Mouse (Mus musculus) limb, embryonic 10.5 days (tissue): ENCODE data around the gene Neo1. TPM values are rescaled to one million over a fixed set of nuclear protein-coding genes. Genes with fewer than 3 reads are reported as not detected.

Source experiments
- DNase-seq: peaks from one replicate; pipeline ENCODE4 v3.0.0-alpha.2; 2017; ENCODE audit warnings: low spot score
- H3K27ac ChIP-seq: fragments of 300-500 bp; sonication (generic); 2 replicates; pipeline ENCODE4 v1.5.1; 2016; ENCODE audit warnings: mild to moderate bottlenecking
- H3K27me3 ChIP-seq: fragments of 300-500 bp; sonication (generic); 2 replicates; pipeline ENCODE4 v1.6.1; 2016; ENCODE audit warnings: low read depth, mild to moderate bottlenecking; ENCODE audit not compliant: poor library complexity, severe bottlenecking
- H3K36me3 ChIP-seq: fragments of 300-500 bp; sonication (generic); 2 replicates; pipeline ENCODE4 v1.6.1; 2016; ENCODE audit warnings: mild to moderate bottlenecking, moderate library complexity
- H3K4me1 ChIP-seq: fragments of 300-500 bp; sonication (generic); 2 replicates; pipeline ENCODE4 v1.6.1; 2016
- H3K4me3 ChIP-seq: fragments of 300-500 bp; sonication (generic); 2 replicates; pipeline ENCODE4 v1.5.1; 2016; ENCODE audit warnings: mild to moderate bottlenecking, moderate library complexity
- H3K9me3 ChIP-seq: fragments of 300-500 bp; sonication (generic); replicated peaks from 2 replicates; pipeline ENCODE4 v1.6.1; 2016; ENCODE audit warnings: mild to moderate bottlenecking
- WGBS: fragments of 180-500 bp; shearing (Covaris S2); methylation state at CpG from one replicate; pipeline ENCODE4 v1.1.7; 2016; 5-methylcytosine and 5-hydroxymethylcytosine counted together
- polyA plus RNA-seq: library from polyadenylated mRNA; unstranded; fragments of >200 nt; fragmentation: Nextera tagmentation; extraction: Ambion mirVana; gene quantifications from 2 replicates; pipeline ENCODE4 v1.2.1, GENCODE M21; 2016

Gene Neo1
- polyA plus RNA-seq, 1 experiment from 2014 or later = 37.2 TPM

DNA sequence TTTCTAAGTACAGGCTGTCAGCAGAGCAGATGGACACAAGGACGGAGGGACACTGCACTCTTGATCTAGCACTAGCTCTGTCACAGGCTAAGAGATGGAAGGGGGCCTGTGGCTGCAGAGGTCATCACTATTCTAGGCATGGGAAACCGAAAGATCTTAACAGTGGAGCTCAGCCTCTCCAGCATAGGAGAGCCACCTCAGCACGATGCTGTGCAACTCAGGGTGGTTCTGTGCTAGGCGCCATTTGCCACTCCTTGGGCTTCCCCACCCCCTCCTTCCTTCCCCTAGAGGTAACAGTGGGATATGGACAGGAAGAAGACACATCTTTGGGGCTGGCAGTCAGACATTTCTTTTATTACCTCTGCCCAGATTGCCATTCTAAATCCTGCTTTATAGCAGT, 161.9 kb downstream of the Neo1 start:
- H3K4me3 ChIP-seq = no peak overlapping the region
- no peak for DNase-seq
- H3K9me3 ChIP-seq = no peaks in the 10 kb centered on the region
- H3K36me3 ChIP-seq = peaks cover 62% of the 10 kb centered on the region
- H3K27me3 ChIP-seq = no peaks in the 10 kb centered on the region
- WGBS = 78% methylated on average over 4 of the region's 4 CpGs
- H3K4me1 ChIP-seq = no peaks in the 10 kb centered on the region
- H3K27ac ChIP-seq = no peak overlapping the region

DNA sequence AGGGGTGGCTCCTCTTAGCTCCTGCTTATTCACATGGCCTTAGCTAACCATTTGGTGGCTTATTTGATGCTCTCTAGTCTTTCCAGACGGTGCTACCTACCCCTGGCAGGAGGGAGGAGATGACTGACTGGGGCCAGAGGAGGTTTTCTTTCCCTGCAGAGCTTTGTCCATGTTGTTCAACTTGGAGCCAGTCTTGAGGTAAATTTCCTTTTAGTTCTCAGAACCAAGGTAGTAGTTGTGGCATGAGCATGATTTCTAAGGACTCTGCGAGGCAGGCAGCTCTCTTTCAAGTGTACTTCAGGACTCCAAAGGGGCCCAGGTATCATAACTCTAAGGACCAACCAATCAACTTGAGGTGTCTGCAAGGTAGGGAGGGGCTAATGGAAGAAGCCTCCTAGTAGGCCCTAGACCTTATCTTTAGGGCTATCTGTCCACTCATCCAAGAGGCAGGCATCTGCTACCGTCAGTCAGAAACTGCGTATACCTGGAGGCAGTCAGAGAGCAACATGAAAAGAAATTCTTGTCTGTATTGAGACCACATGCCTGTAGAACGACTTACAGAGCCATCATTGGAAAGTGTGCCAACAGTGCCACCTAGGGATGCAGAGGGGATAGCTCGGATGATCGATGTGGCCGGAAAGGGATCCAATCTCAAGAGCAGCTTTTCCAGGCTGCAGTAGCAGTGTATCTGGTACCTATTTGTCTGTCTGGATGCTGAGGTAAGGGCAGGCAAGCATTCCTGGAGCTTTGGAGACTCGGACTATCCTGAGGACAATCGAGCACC, 162.5 kb downstream of the Neo1 start:
- 49% methylated on average over 10 of the region's 10 CpGs for WGBS
- peaks cover 56% of the 10 kb centered on the region for H3K36me3 ChIP-seq
- H3K27me3 ChIP-seq = no peaks in the 10 kb centered on the region
- H3K4me3 ChIP-seq = no peak overlapping the region
- H3K9me3 ChIP-seq = no peaks in the 10 kb centered on the region
- H3K27ac ChIP-seq = no peak overlapping the region
- peak; percentile 59 for DNase-seq
- H3K4me1 ChIP-seq = no peaks in the 10 kb centered on the region

DNA sequence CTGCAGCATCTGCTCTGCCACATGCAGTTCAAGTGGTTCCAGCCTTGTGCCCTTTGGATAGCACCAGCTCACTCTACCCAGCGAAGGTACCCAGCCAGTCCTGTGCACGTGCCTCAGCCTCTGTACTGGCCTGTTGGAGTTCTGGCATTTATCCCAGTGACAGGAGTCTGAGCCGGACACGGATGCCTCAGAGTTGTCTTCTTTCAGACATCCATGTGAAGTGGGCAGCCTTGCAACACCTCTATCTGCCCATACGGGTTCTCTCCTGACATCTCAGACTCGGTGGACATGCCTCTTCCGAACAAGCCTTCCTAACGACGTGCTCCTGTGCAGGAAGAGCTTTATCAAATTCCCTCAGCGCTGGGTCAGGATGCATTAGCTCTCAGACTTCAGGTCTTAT, 165.1 kb downstream of the Neo1 start:
- Histone ChIP-seq H3K27me3 (no peaks in the 10 kb centered on the region), H3K36me3 (peaks cover 30% of the 10 kb centered on the region), H3K27ac (no peak overlapping the region), H3K4me3 (no peak overlapping the region), H3K4me1 (0 out of 2 replicates have a peak, but pooled peaks cover 3% of the 10 kb centered on the region), H3K9me3 (no peaks in the 10 kb centered on the region)
- 73% methylated on average over 10 of the region's 10 CpGs for WGBS
- DNase-seq = no peak

DNA sequence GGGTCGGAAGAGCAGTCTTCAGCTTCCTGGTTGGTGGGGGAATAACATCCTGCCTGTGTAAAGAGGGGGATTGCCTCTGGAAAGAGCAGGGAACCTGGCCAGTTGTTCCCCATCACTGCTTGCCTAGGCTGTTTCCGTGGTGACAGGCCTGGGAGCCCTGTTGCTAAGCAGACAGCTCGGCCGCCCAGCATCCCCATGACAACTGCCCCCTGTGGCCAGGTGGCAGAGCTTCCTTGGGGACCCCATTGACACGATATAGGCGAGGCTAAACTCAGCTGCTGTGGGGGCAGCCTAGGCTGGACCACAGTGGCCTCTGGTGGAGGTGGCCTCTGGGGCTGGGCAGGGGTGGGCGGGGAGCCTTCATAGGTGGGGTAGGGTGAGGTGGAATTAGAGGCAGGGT, 172.4 kb downstream of the Neo1 start:
- Histone ChIP-seq H3K9me3 (no peaks in the 10 kb centered on the region), H3K36me3 (0 out of 2 replicates have a peak, but pooled peaks cover 2% of the 10 kb centered on the region), H3K27ac (no peak overlapping the region), H3K4me3 (no peak overlapping the region), H3K4me1 (peaks cover 32% of the 10 kb centered on the region), H3K27me3 (peaks cover 18% of the 10 kb centered on the region)
- WGBS = 44% methylated on average over 7 of the region's 7 CpGs
- no peak for DNase-seq

DNA sequence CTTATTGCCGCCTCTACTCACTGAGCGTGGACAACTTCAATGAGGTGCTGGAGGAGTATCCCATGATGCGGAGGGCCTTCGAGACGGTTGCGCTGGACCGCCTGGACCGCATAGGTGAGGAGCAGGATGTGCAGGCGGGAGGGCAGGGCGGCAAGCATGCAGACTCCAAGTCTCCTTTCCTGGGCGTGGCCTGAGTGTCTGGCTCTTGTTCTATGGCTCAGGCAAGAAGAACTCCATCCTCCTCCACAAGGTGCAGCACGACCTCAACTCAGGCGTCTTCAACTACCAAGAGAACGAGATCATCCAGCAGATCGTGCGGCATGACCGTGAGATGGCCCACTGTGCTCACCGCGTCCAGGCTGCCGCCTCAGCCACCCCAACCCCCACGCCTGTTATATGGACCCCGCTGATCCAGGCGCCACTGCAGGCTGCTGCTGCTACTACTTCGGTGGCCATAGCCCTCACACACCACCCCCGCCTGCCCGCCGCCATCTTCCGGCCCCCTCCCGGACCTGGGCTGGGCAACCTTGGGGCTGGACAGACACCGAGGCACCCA, 177.1 kb downstream of the Neo1 start:
- Histone ChIP-seq H3K9me3 (no peaks in the 10 kb centered on the region), H3K36me3 (0 out of 2 replicates have a peak, but pooled peaks cover 2% of the 10 kb centered on the region), H3K27me3 (peaks cover 28% of the 10 kb centered on the region), H3K4me1 (peaks cover 48% of the 10 kb centered on the region), H3K4me3 (peak overlapping the region; percentile 49), H3K27ac (peak overlapping the region; percentile 66)
- peak; percentile 57 for DNase-seq
- WGBS = 15% methylated on average over 30 of the region's 30 CpGs

DNA sequence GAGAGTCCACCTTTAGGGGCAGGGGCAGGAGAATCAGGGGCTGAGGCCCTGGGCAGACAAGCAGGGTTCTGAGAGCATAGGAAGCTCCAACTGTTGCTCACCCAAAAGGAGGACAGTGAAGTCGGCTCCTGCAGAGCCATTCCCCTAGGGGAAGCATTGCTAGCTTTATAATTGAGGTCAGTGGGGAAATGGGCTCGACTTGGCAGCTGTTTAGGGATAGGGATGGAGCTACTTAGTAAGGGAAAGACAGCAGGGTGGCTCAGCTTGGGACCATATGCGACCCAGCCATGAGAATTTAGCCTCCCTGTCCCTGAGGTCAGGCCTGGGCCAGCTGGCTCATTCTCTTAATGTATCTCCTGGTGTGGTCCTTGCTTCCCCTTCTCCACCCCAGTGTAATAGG, 181.3 kb downstream of the Neo1 start:
- no peak overlapping the region for H3K4me3 ChIP-seq
- DNase-seq = no peak
- H3K9me3 ChIP-seq = no peaks in the 10 kb centered on the region
- no peak overlapping the region for H3K27ac ChIP-seq
- H3K36me3 ChIP-seq = 0 out of 2 replicates have a peak, but pooled peaks cover 2% of the 10 kb centered on the region
- peaks cover 20% of the 10 kb centered on the region for H3K27me3 ChIP-seq
- peaks cover 36% of the 10 kb centered on the region for H3K4me1 ChIP-seq
- 33% methylated on average over 3 of the region's 3 CpGs for WGBS

DNA sequence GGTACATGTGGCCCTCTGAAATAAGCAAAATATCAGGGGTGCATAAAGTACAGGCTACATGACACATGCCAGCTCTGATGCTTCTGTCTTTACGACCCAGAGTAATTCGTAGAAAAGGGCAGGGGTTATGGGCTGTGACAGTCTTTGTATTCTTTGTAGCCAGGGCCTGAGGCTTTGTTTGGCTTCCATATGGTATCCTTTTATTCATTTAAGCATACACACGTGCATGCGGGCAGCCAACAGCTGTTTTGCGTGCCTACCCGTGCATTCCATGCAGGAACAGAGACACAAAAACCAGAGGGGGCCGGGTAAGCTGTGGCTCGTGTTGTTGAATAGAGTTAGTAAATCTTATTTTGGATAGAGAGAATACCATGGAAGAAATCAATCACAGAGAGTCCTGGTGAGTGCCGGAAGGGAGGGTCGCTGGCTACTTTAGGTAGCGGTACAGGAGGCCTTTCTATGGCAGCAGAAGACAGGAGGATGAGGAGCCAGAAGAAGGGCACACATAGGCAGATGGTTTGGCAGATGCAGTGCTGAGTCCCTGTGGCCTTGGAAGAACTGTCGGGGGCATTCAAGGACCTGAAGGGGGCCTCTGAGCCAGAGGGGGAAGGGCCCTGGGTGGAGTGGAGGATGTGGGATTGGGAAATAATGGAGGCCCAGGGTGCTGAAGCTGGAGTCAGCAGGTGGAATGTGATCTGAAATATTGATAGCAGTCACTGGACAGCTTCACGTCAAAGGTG, 186.5 kb downstream of the Neo1 start:
- no peak overlapping the region for H3K4me3 ChIP-seq
- peaks cover 16% of the 10 kb centered on the region for H3K4me1 ChIP-seq
- H3K9me3 ChIP-seq = no peaks in the 10 kb centered on the region
- no peak overlapping the region for H3K27ac ChIP-seq
- no peaks in the 10 kb centered on the region for H3K27me3 ChIP-seq
- H3K36me3 ChIP-seq = no peaks in the 10 kb centered on the region
- no peak for DNase-seq
- 83% methylated on average over 13 of the region's 13 CpGs for WGBS

DNA sequence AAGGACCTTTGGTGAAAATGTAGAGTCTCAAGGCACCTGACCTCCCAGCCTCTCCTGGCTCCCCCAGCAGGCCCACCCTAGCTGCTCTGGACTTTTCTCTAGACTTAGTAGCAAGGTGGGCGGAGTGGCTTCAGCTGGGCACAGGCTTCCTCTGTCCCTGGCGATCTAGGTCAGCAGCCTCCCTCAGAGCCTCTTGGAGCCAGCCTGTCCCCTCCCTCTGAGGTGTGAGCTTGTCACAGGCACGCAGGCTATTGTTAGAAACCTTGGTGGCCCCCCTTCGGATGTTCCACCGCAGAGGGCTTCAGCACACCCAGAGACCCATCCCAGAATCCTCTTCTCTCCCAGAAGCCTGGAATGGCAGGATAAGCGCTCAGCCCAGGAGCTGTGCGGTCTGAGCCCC, 188.6 kb downstream of the Neo1 start:
- Histone ChIP-seq H3K27ac (no peak overlapping the region), H3K4me3 (no peak overlapping the region), H3K27me3 (no peaks in the 10 kb centered on the region), H3K36me3 (no peaks in the 10 kb centered on the region), H3K4me1 (peaks cover 6% of the 10 kb centered on the region; the same call in 1 of the 2 replicates), H3K9me3 (no peaks in the 10 kb centered on the region)
- 77% methylated on average over 7 of the region's 7 CpGs for WGBS
- DNase-seq = no peak

DNA sequence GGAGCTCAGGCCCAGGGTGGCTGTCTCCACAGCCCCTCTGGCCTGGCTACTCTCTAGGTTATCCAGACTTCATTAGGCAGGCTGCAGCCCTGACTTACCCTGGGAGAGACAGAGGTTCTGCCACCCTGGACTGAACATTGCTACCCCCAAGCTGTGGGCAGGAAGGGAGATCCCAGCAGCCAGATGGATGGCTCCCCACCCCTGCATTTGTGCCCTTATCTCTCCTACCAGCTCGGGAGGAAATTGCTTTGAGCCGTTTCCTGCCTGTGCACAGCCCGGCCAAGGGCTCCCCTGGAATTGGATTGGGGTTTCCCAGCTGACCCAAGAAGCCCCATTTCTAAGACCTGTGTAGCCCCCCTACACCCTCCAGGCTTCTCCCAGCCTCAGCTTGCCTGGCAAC, 189.2 kb downstream of the Neo1 start:
- Histone ChIP-seq H3K36me3 (no peaks in the 10 kb centered on the region), H3K9me3 (no peaks in the 10 kb centered on the region), H3K27me3 (no peaks in the 10 kb centered on the region), H3K27ac (no peak overlapping the region), H3K4me3 (no peak overlapping the region), H3K4me1 (peaks cover 6% of the 10 kb centered on the region; the same call in 1 of the 2 replicates)
- 41% methylated on average over 3 of the region's 3 CpGs for WGBS
- DNase-seq = no peak

DNA sequence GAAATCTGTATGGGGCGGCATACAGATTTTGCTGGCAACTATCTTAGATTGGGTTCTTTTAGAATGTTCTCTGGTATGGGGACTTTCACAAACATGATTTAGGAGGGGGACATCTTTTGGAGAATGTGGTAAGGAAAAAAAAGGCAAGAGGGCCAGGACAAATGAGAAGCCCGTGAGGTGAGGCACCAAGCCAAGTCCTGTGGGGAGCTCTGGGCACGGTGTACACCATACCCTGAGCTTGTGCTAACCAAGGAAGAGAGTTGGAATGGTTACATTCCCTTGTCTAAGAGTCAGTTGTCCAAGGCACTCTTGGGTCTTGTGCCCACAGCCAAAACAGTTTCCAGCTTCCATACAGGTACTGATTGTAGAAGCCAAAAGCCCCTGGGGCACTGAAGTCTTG, 191.6 kb downstream of the Neo1 start:
- Histone ChIP-seq H3K27ac (no peak overlapping the region), H3K27me3 (no peaks in the 10 kb centered on the region), H3K4me3 (no peak overlapping the region), H3K9me3 (no peaks in the 10 kb centered on the region), H3K36me3 (no peaks in the 10 kb centered on the region), H3K4me1 (peaks cover 6% of the 10 kb centered on the region; the same call in 1 of the 2 replicates)
- no peak for DNase-seq
- WGBS = 94% methylated on average over 3 of the region's 3 CpGs

DNA sequence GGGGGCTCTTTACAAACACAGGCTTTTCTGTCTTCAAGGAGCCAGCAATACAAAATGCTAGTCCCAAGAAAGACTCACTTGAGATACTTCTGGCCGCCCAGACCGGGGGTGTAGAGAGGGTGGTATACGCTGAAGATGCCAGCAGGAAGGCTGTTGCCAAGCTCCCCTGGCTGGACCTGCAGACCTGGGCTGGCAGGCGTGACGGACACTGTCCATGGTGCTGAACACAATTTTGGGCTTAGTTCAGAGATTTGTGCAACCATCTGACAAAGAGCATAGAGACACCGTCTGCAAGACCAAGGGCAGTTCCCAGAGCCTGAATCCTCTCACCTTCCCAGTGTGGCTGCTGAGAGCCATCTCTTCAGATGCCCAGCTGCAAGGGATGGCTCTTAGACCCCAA, 194.6 kb downstream of the Neo1 start:
- peak; percentile 89 for DNase-seq
- no peaks in the 10 kb centered on the region for H3K4me1 ChIP-seq
- H3K36me3 ChIP-seq = no peaks in the 10 kb centered on the region
- no peak overlapping the region for H3K4me3 ChIP-seq
- no peaks in the 10 kb centered on the region for H3K27me3 ChIP-seq
- no peak overlapping the region for H3K27ac ChIP-seq
- 26% methylated on average over 6 of the region's 6 CpGs for WGBS
- no peaks in the 10 kb centered on the region for H3K9me3 ChIP-seq

DNA sequence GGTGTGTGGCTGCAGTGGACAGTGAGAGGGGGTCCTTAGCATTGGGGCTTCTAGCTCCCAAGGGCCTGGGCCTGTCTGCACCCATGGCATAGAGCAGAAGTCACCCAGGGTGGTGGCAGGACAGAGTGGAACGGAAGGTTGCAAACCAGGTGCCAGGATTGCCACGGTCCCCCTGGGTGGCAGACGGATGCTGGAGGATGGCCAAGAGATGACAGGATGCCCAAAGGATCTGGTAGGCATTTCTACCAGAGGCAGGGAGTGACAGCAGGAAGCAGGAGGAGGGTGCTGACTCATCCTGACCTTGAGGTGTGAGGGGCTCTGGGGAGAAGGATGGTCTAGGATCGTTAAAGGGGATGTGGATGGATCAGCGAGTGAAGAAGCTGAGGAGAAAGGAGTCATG, 197.7 kb downstream of the Neo1 start:
- Histone ChIP-seq H3K27ac (no peak overlapping the region), H3K9me3 (no peaks in the 10 kb centered on the region)
- DNase-seq = no peak

DNA sequence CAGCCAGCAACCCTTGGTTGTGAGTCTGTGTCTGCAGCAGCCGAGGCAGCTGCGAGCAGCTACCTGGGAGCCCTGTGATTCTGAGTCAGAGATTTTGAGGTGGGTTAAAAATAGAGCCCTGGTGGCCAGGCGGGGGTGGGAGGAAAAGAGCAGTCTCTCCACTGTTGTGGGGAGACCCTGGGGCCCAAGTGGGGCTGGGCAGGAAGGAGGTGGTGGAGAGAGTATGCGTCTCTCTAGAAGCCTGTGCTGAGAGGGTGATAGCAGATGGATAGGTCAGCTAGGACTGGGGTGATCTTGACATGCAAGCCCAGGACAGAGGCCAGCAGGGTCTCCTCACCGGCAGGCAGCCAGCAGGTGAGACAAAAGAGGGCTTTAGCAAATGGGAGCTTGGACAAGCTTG, 199.1 kb downstream of the Neo1 start:
- Histone ChIP-seq H3K27ac (no peak overlapping the region), H3K4me1 (peaks cover 15% of the 10 kb centered on the region), H3K4me3 (no peak overlapping the region), H3K36me3 (no peaks in the 10 kb centered on the region), H3K27me3 (no peaks in the 10 kb centered on the region), H3K9me3 (no peaks in the 10 kb centered on the region)
- 72% methylated on average over 5 of the region's 5 CpGs for WGBS
- DNase-seq = no peak

More for the DNA sequence above, 197.7 kb downstream of the Neo1 start:
- Histone ChIP-seq H3K36me3 (no peaks in the 10 kb centered on the region), H3K4me1 (peaks cover 7% of the 10 kb centered on the region; the same call in 1 of the 2 replicates), H3K4me3 (no peak overlapping the region), H3K27me3 (no peaks in the 10 kb centered on the region)
- 89% methylated on average over 5 of the region's 5 CpGs for WGBS
